Mouse (Mus musculus) intestine, embryonic 14.5 days (tissue): ENCODE measurements around the gene Srrm3. TPM values are rescaled to one million over a fixed set of nuclear protein-coding genes. Genes with fewer than 3 reads are reported as not detected.

ENCODE experiments used
- ATAC-seq: fragments of 200-750 bp; cut with Nextera tagmentation; replicated peaks from 2 replicates; pipeline ENCODE4 v1.8.0; 2017; ENCODE audit warnings: low read depth, moderate number of reproducible peaks, moderate TSS enrichment, moderate library complexity; ENCODE audit not compliant: low FRiP score, low TSS enrichment
- DNase-seq: peaks from one replicate; pipeline ENCODE4 v3.0.0-alpha.2; 2018; ENCODE audit warnings: low spot score
- H3K27ac ChIP-seq: fragments of 300-500 bp; sonication (generic); 2 replicates; pipeline ENCODE4 v1.5.1; 2014; ENCODE audit warnings: low read depth, mild to moderate bottlenecking, control low read depth
- H3K27me3 ChIP-seq: fragments of 300-500 bp; sonication (generic); replicated peaks from 2 replicates; pipeline ENCODE4 v1.6.1; 2014; ENCODE audit warnings: low read length, control low read depth; ENCODE audit not compliant: control insufficient read depth, insufficient read depth
- H3K36me3 ChIP-seq: fragments of 300-500 bp; sonication (generic); 2 replicates; pipeline ENCODE4 v1.6.1; 2014; ENCODE audit warnings: low read length, control low read depth; ENCODE audit not compliant: control insufficient read depth, insufficient read depth
- H3K4me1 ChIP-seq: fragments of 300-500 bp; sonication (generic); replicated peaks from 2 replicates; pipeline ENCODE4 v1.6.1; 2014; ENCODE audit warnings: low read length, control low read depth, mixed read lengths; ENCODE audit not compliant: control insufficient read depth, insufficient read depth
- H3K4me2 ChIP-seq: fragments of 300-500 bp; sonication (generic); 2 replicates; pipeline ENCODE4 v1.6.1; 2014; ENCODE audit warnings: low read length
- H3K4me3 ChIP-seq: fragments of 300-500 bp; sonication (generic); 2 replicates; pipeline ENCODE4 v1.5.1; 2014; ENCODE audit warnings: low read depth, low read length, control low read depth, mixed read lengths
- H3K9ac ChIP-seq: fragments of 300-500 bp; sonication (generic); 2 replicates; pipeline ENCODE4 v1.6.1; 2014; ENCODE audit warnings: mild to moderate bottlenecking, low read length
- H3K9me3 ChIP-seq: fragments of 300-500 bp; sonication (generic); 2 replicates; pipeline ENCODE4 v1.6.1; 2016; ENCODE audit warnings: low read length, control low read depth; ENCODE audit not compliant: control insufficient read depth
- WGBS: fragments of 180-500 bp; shearing (Covaris S2); extraction: QIAGEN DNeasy Blood & Tissue Kit; methylation state at CpG from one replicate; pipeline ENCODE4 v1.1.7; 2014; 5-methylcytosine and 5-hydroxymethylcytosine counted together
- polyA plus RNA-seq: library from polyadenylated mRNA; unstranded; fragments of >200 nt; fragmentation: Nextera tagmentation; extraction: Ambion mirVana; gene quantifications from 2 replicates; pipeline ENCODE4 v1.2.1, GENCODE M21; 2014

Gene Srrm3
- polyA plus RNA-seq: 2.2 and 2.7 TPM in 2 replicates

- DNase-seq (peak; percentile 99), ATAC-seq (0 out of 2 replicates have a peak, but pooled peaks have one; percentile 62)
- Histone ChIP-seq H3K27ac (no peak within 1 kb of the TSS), H3K4me2 (no peak within 1 kb of the TSS), H3K4me1 (no peaks in the 10 kb centered on the region), H3K9ac (no peak within 1 kb of the TSS), H3K27me3 (no peaks in the 10 kb centered on the region; the same call in 1 of the 2 replicates), H3K4me3 (no peak within 1 kb of the TSS), H3K36me3 (no peaks in the 10 kb centered on the region), H3K9me3 (no peaks in the 10 kb centered on the region)
- 3% methylated on average over 29 of the region's 29 CpGs for WGBS
Observed at GRCm38 (mm10) chr5:135806555-135807262, at the start of gene Srrm3. Gene Srrm3 (plus strand): TSS chr5:135806890.

- Histone ChIP-seq H3K4me3 (no peak overlapping the region), H3K9me3 (no peaks in the 10 kb centered on the region), H3K9ac (no peak overlapping the region), H3K27me3 (no peaks in the 10 kb centered on the region), H3K27ac (no peak overlapping the region), H3K4me1 (no peaks in the 10 kb centered on the region), H3K36me3 (no peaks in the 10 kb centered on the region), H3K4me2 (no peak overlapping the region)
- WGBS: 77% methylated on average over 3 of the region's 3 CpGs
- ATAC-seq: no peak
- DNase-seq: no peak
Observed at GRCm38 (mm10) chr5:135761881-135762280, 44.8 kb upstream of the Srrm3 start.

- DNase-seq: peak; percentile 91
- 3% methylated on average over 7 of the region's 7 CpGs for WGBS
- Histone ChIP-seq H3K27ac (no peak overlapping the region), H3K9ac (no peak overlapping the region), H3K4me2 (no peak overlapping the region), H3K4me3 (no peak overlapping the region), H3K9me3 (no peaks in the 10 kb centered on the region), H3K4me1 (no peaks in the 10 kb centered on the region), H3K36me3 (no peaks in the 10 kb centered on the region), H3K27me3 (no peaks in the 10 kb centered on the region)
- ATAC-seq: no peak
Observed at GRCm38 (mm10) chr5:135763526-135763925, 43.2 kb upstream of the Srrm3 start.

GRCm38 (mm10) chr5:135764971-135765370 lies 41.7 kb upstream of the Srrm3 start:
- H3K4me3 ChIP-seq: no peak overlapping the region
- no peaks in the 10 kb centered on the region for H3K36me3 ChIP-seq
- H3K27me3 ChIP-seq: no peaks in the 10 kb centered on the region
- ATAC-seq: no peak
- no peak overlapping the region for H3K9ac ChIP-seq
- no peaks in the 10 kb centered on the region for H3K9me3 ChIP-seq
- no peak overlapping the region for H3K27ac ChIP-seq
- H3K4me2 ChIP-seq: no peak overlapping the region
- WGBS: 60% methylated on average over 3 of the region's 3 CpGs
- no peaks in the 10 kb centered on the region for H3K4me1 ChIP-seq
- DNase-seq: no peak

GRCm38 (mm10) chr5:135772519-135772918 lies 34.2 kb upstream of the Srrm3 start:
- DNase-seq (no peak), ATAC-seq (no peak)
- no peak overlapping the region for H3K27ac ChIP-seq
- no peak overlapping the region for H3K4me3 ChIP-seq
- no peaks in the 10 kb centered on the region for H3K9me3 ChIP-seq
- H3K9ac ChIP-seq: no peak overlapping the region
- H3K4me2 ChIP-seq: no peak overlapping the region
- 45% methylated on average over 3 of the region's 3 CpGs for WGBS
- H3K27me3 ChIP-seq: no peaks in the 10 kb centered on the region
- H3K4me1 ChIP-seq: no peaks in the 10 kb centered on the region
- no peaks in the 10 kb centered on the region for H3K36me3 ChIP-seq

- H3K27ac ChIP-seq: no peak overlapping the region
- no peak overlapping the region for H3K4me3 ChIP-seq
- H3K4me1 ChIP-seq: peaks cover 15% of the 10 kb centered on the region
- no peak overlapping the region for H3K4me2 ChIP-seq
- H3K9ac ChIP-seq: no peak overlapping the region
- no peak for DNase-seq
- WGBS: 76% methylated on average over 4 of the region's 4 CpGs
- no peaks in the 10 kb centered on the region for H3K36me3 ChIP-seq
- H3K9me3 ChIP-seq: no peaks in the 10 kb centered on the region
- no peaks in the 10 kb centered on the region for H3K27me3 ChIP-seq
- ATAC-seq: no peak
Observed at GRCm38 (mm10) chr5:135776546-135776945, 30.1 kb upstream of the Srrm3 start.

GRCm38 (mm10) chr5:135777796-135778470 lies 28.8 kb upstream of the Srrm3 start, which contains the start of gene Styxl1:
Gene Styxl1 (minus strand): TSS chr5:135778385.
- H3K4me2 ChIP-seq: peak within 1 kb of the TSS; percentile 84
- H3K36me3 ChIP-seq: peaks cover 5% of the 10 kb centered on the region
- under 1% methylated on average over 45 of the region's 45 CpGs for WGBS
- H3K27ac ChIP-seq: peak within 1 kb of the TSS; percentile 83
- H3K27me3 ChIP-seq: no peaks in the 10 kb centered on the region
- peak within 1 kb of the TSS; percentile 94 for H3K9ac ChIP-seq
- H3K4me3 ChIP-seq: peak within 1 kb of the TSS; percentile 87
- no peaks in the 10 kb centered on the region for H3K9me3 ChIP-seq
- DNase-seq (no peak), ATAC-seq (peak; percentile 92)
- H3K4me1 ChIP-seq: peaks cover 15% of the 10 kb centered on the region

- Histone ChIP-seq H3K27ac (peak within 1 kb of the TSS; percentile 83), H3K36me3 (peaks cover 13% of the 10 kb centered on the region), H3K4me2 (peak within 1 kb of the TSS; percentile 84), H3K9ac (peak within 1 kb of the TSS; percentile 94), H3K4me3 (peak within 1 kb of the TSS; percentile 87), H3K4me1 (peaks cover 15% of the 10 kb centered on the region), H3K27me3 (no peaks in the 10 kb centered on the region), H3K9me3 (no peaks in the 10 kb centered on the region)
- 1% methylated on average over 70 of the region's 70 CpGs for WGBS
- peak; percentile 99 for DNase-seq
- ATAC-seq: peak; percentile 97
Observed at GRCm38 (mm10) chr5:135778471-135779445, 27.9 kb upstream of the Srrm3 start, which contains the start of gene Mdh2. Gene Mdh2 (plus strand): TSS chr5:135778480.
